Mouse (Mus musculus) MEL (cell line): Measurements from ENCODE around the gene Bbs9. TPM values are rescaled to one million over a fixed set of nuclear protein-coding genes. Genes with fewer than 3 reads are reported as not detected.

Source experiments
- DNase-seq: peaks from one replicate; pipeline ENCODE4 v3.0.0; 2011; ENCODE audit warnings: low read depth, low spot score
- H3K27ac ChIP-seq: 2 replicates; pipeline ENCODE4 v1.5.1; 2012; ENCODE audit warnings: low read depth, mild to moderate bottlenecking, control low read depth, low read length, moderate library complexity; ENCODE audit not compliant: control insufficient read depth
- H3K27me3 ChIP-seq, 2 experiments: fragments of 150-350 bp in 1 of 2; sonication (generic) in 1 of 2; 2 replicates each; pipeline ENCODE4 v1.6.1; 2012; ENCODE audit warnings: low read length in 2 of 2, mild to moderate bottlenecking in 2 of 2, improper control_type of control experiment in 1 of 2, moderate library complexity in 1 of 2; ENCODE audit not compliant: insufficient read depth in 2 of 2, control insufficient read depth in 1 of 2
- H3K36me3 ChIP-seq, 2 experiments: 2 replicates each; pipeline ENCODE4 v1.6.1; 2012 to 2014; ENCODE audit warnings: low read length in 2 of 2, improper control_type of control experiment in 1 of 2, inconsistent platforms in 1 of 2, mild to moderate bottlenecking in 1 of 2; ENCODE audit not compliant: insufficient read depth in 2 of 2, control insufficient read depth in 1 of 2
- H3K4me1 ChIP-seq, 2 experiments: fragments of 150-350 bp in 1 of 2; sonication (generic) in 1 of 2; 2 replicates each; pipeline ENCODE4 v1.6.1; 2012; ENCODE audit warnings: low read length in 2 of 2, improper control_type of control experiment in 1 of 2, mild to moderate bottlenecking in 1 of 2; ENCODE audit not compliant: insufficient read depth in 2 of 2, control insufficient read depth in 1 of 2
- H3K4me3 ChIP-seq, 2 experiments: fragments of 150-350 bp in 1 of 2; sonication (generic) in 1 of 2; 2 replicates each; pipeline ENCODE4 v1.5.1; 2012; ENCODE audit warnings: low read depth in 2 of 2, low read length in 2 of 2, mild to moderate bottlenecking in 2 of 2, moderate library complexity in 2 of 2, control low read depth in 1 of 2, improper control_type of control experiment in 1 of 2; ENCODE audit not compliant: control insufficient read depth in 1 of 2, insufficient read depth in 1 of 2
- H3K79me2 ChIP-seq: 2 replicates; pipeline ENCODE4 v1.6.1; 2012; ENCODE audit warnings: mild to moderate bottlenecking, low read length, moderate library complexity; ENCODE audit not compliant: control insufficient read depth, poor library complexity, insufficient read depth
- H3K9ac ChIP-seq: 2 replicates; pipeline ENCODE4 v1.6.1; 2012; ENCODE audit warnings: low read depth, mild to moderate bottlenecking, control low read depth, low read length, moderate library complexity; ENCODE audit not compliant: control insufficient read depth, poor library complexity, severe bottlenecking
- H3K9me3 ChIP-seq: fragments of 150-350 bp; sonication (generic); replicated peaks from 2 replicates; pipeline ENCODE4 v1.6.1; 2012; ENCODE audit warnings: mild to moderate bottlenecking, low read length, improper control_type of control experiment, moderate library complexity; ENCODE audit not compliant: insufficient read depth
- CHD1 ChIP-seq: IDR thresholded peaks from 2 replicates; pipeline ENCODE4 v1.6.1; 2012; ENCODE audit warnings: low read depth, mild to moderate bottlenecking, inconsistent platforms, low read length, improper control_type of control experiment
- CHD2 ChIP-seq: IDR thresholded peaks from 2 replicates; pipeline ENCODE4 v1.6.1; 2011; ENCODE audit warnings: low read length, improper control_type of control experiment
- CTCF ChIP-seq, 3 experiments: IDR thresholded peaks in 2 of 3; conservative IDR thresholded peaks in 1 of 3; 2 replicates each; pipeline ENCODE4 v1.5.1; 2011 to 2012; ENCODE audit warnings: low read length in 3 of 3, low read depth in 2 of 3, mild to moderate bottlenecking in 2 of 3, improper control_type of control experiment in 1 of 3, inconsistent platforms in 1 of 3, mixed read lengths in 1 of 3, moderate library complexity in 1 of 3; ENCODE audit not compliant: control insufficient read depth in 1 of 3, insufficient read depth in 1 of 3, poor library complexity in 1 of 3, severe bottlenecking in 1 of 3
- E2F4 ChIP-seq: IDR thresholded peaks from 2 replicates; pipeline ENCODE4 v1.6.1; 2011; ENCODE audit warnings: low read depth, low read length, improper control_type of control experiment, borderline replicate concordance
- ELF1 ChIP-seq: IDR thresholded peaks from 2 replicates; pipeline ENCODE4 v1.6.1; 2014; ENCODE audit warnings: low read depth, mild to moderate bottlenecking, inconsistent platforms, low read length, improper control_type of control experiment, moderate library complexity
- EP300 ChIP-seq, 2 experiments: IDR thresholded peaks; 2 replicates each; pipeline ENCODE4 v1.6.1; 2011; ENCODE audit warnings: improper control_type of control experiment in 2 of 2, low read length in 2 of 2, low read depth in 1 of 2, mild to moderate bottlenecking in 1 of 2
- GATA1 ChIP-seq: IDR thresholded peaks from 2 replicates; pipeline ENCODE4 v1.6.1; 2011; ENCODE audit warnings: low read depth, low read length, improper control_type of control experiment
- JUND ChIP-seq: IDR thresholded peaks from 2 replicates; pipeline ENCODE4 v1.6.1; 2011; ENCODE audit warnings: low read depth, mild to moderate bottlenecking, improper control_type of control experiment, low read length
- KAT2A ChIP-seq: conservative IDR thresholded peaks from 2 replicates; pipeline ENCODE4 v1.6.1; 2012; ENCODE audit warnings: low read depth, low read length, improper control_type of control experiment, inconsistent platforms
- MAFK ChIP-seq: IDR thresholded peaks from 2 replicates; pipeline ENCODE4 v1.6.1; 2011; ENCODE audit warnings: low read depth, mild to moderate bottlenecking, low read length, improper control_type of control experiment, borderline replicate concordance
- MAX ChIP-seq: IDR thresholded peaks from 2 replicates; pipeline ENCODE4 v1.6.1; 2011; ENCODE audit warnings: low read length, improper control_type of control experiment
- MEF2A ChIP-seq: IDR thresholded peaks from 2 replicates; pipeline ENCODE4 v1.6.1; 2014; ENCODE audit warnings: low read depth, mild to moderate bottlenecking, inconsistent platforms, low read length, improper control_type of control experiment; ENCODE audit not compliant: poor library complexity, insufficient replicate concordance, severe bottlenecking; ENCODE audit errors: extremely low read depth
- MXI1 ChIP-seq: IDR thresholded peaks from 2 replicates; pipeline ENCODE4 v1.6.1; 2011; ENCODE audit warnings: mild to moderate bottlenecking, low read depth, low read length, improper control_type of control experiment
- MYC ChIP-seq: IDR thresholded peaks from 2 replicates; pipeline ENCODE4 v1.6.1; 2011; ENCODE audit warnings: low read depth, mild to moderate bottlenecking, low read length, improper control_type of control experiment, moderate library complexity
- NELFE ChIP-seq: IDR thresholded peaks from 2 replicates; pipeline ENCODE4 v1.6.1; 2011; ENCODE audit warnings: low read depth, low read length, improper control_type of control experiment
- NRF1 ChIP-seq: IDR thresholded peaks from 2 replicates; pipeline ENCODE4 v1.6.1; 2014; ENCODE audit warnings: low read depth, mild to moderate bottlenecking, inconsistent platforms, low read length, improper control_type of control experiment, moderate library complexity; ENCODE audit not compliant: poor library complexity, insufficient read depth, severe bottlenecking
- POLR2A ChIP-seq, 2 experiments: IDR thresholded peaks; 2 replicates each; pipeline ENCODE4 v1.6.1; 2011 to 2012; ENCODE audit warnings: low read length in 2 of 2, mild to moderate bottlenecking in 2 of 2, control low read depth in 1 of 2, improper control_type of control experiment in 1 of 2, low read depth in 1 of 2, moderate library complexity in 1 of 2; ENCODE audit not compliant: control insufficient read depth in 1 of 2, insufficient read depth in 1 of 2, poor library complexity in 1 of 2
- POLR2AphosphoS2 ChIP-seq: IDR thresholded peaks from 2 replicates; pipeline ENCODE4 v1.6.1; 2011; ENCODE audit warnings: low read length, improper control_type of control experiment
- POLR2AphosphoS5 ChIP-seq: IDR thresholded peaks from 2 replicates; pipeline ENCODE4 v1.6.1; 2012; ENCODE audit warnings: low read depth, borderline replicate concordance, mild to moderate bottlenecking, inconsistent platforms, low read length, moderate library complexity, mixed read lengths
- SIN3A ChIP-seq: IDR thresholded peaks from 2 replicates; pipeline ENCODE4 v1.6.1; 2012; ENCODE audit warnings: low read length, improper control_type of control experiment, inconsistent platforms
- SMC3 ChIP-seq: IDR thresholded peaks from 2 replicates; pipeline ENCODE4 v1.6.1; 2011; ENCODE audit warnings: low read depth, low read length, improper control_type of control experiment
- TAL1 ChIP-seq: IDR thresholded peaks from 2 replicates; pipeline ENCODE4 v1.6.1; 2012; ENCODE audit warnings: mild to moderate bottlenecking, inconsistent platforms, low read length, moderate library complexity, mixed read lengths
- TBP ChIP-seq: IDR thresholded peaks from 2 replicates; pipeline ENCODE4 v1.8.0; 2011; ENCODE audit warnings: low read depth, low read length, improper control_type of control experiment
- TCF12 ChIP-seq: IDR thresholded peaks from 2 replicates; pipeline ENCODE4 v1.6.1; 2014; ENCODE audit warnings: low read depth, mild to moderate bottlenecking, inconsistent platforms, low read length, improper control_type of control experiment, moderate library complexity
- UBTF ChIP-seq: IDR thresholded peaks from 2 replicates; pipeline ENCODE4 v1.6.1; 2012; ENCODE audit warnings: low read depth, mild to moderate bottlenecking, inconsistent platforms, low read length, improper control_type of control experiment, moderate library complexity, borderline replicate concordance; ENCODE audit not compliant: insufficient read depth
- USF1 ChIP-seq: IDR thresholded peaks from 2 replicates; pipeline ENCODE4 v1.6.1; 2014; ENCODE audit warnings: low read depth, mild to moderate bottlenecking, inconsistent platforms, low read length, improper control_type of control experiment, moderate library complexity
- ZC3H11A ChIP-seq: IDR thresholded peaks from 2 replicates; pipeline ENCODE4 v1.6.1; 2012; ENCODE audit warnings: low read depth, mild to moderate bottlenecking, inconsistent platforms, low read length, improper control_type of control experiment
- ZKSCAN1 ChIP-seq: IDR thresholded peaks from 2 replicates; pipeline ENCODE4 v1.6.1; 2012; ENCODE audit warnings: low read depth, mild to moderate bottlenecking, inconsistent platforms, low read length, improper control_type of control experiment, moderate library complexity
- ZNF384 ChIP-seq: IDR thresholded peaks from 2 replicates; pipeline ENCODE4 v1.6.1; 2012; ENCODE audit warnings: low read depth, mild to moderate bottlenecking, inconsistent platforms, low read length, improper control_type of control experiment
- polyA plus RNA-seq, 2 experiments: library from polyadenylated mRNA; stranded (reverse) in 1 of 2; unstranded in 1 of 2; fragments of >175 nt in 1 of 2; fragments of >200 nt in 1 of 2; gene quantifications; 2 replicates each; pipeline versions ENCODE4 v1.2.1 to v1.2.4; 2012; ENCODE audit warnings: low replicate concordance in 2 of 2, low read depth in 1 of 2; ENCODE audit not compliant: insufficient read length in 2 of 2, insufficient read depth in 1 of 2, missing spikeins in 1 of 2
- total RNA-seq: library from RNA; depleted of rRNA; stranded (reverse); fragments of 300-350 nt; gene quantifications from 2 replicates; pipeline ENCODE4 v1.2.3, GENCODE M21; 2012

Bbs9 gene
- total and polyA plus RNA-seq, 3 experiments = 18.5 to 19.5 TPM; not detected in 1

DNA sequence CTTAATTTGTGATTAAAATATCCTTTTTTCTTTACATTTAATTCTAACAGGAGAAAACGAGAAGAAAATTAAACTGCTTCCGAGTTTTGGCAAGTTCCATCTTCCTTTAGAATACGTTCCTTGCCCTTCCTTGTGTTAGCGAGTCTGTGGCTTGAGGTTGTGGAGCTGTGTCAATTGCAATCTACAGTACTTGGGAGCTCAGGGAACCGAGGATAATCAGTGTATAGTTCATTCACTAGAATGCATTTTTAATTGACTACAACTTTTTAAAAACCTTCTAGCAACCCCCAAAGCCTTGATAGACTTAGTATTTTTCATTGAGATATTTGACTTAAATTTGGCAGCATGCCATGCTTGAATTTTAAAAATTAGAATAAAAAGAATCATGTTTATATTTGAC is 68.0 kb downstream of the Bbs9 start:
- TF ChIP-seq JUND (no peak), SMC3 (no peak), SIN3A (no peak), ZNF384 (no peak), MAX (no peak), MYC (no peak), ZKSCAN1 (no peak), EP300 (IDR thresholded peaks at IDR 0.05; ENCODE audit: low read depth in 1 of 2, low read length in 2 of 2) (no peak), KAT2A (no peak), UBTF (no peak), CTCF (IDR thresholded peaks at IDR 0.05 in 2 of 3, conservative IDR thresholded peaks at IDR 0.05 in 1 of 3; ENCODE audit: control insufficient read depth in 1 of 3, insufficient read depth in 1 of 3, low read depth in 2 of 3, low read length in 3 of 3, poor library complexity in 1 of 3, severe bottlenecking in 1 of 3) (no peak)
- TF ChIP-seq, all 39 proteins: peak for 0
- H3K4me3 ChIP-seq = no peak overlapping the region
- no peaks in the 10 kb centered on the region for H3K9me3 ChIP-seq
- H3K79me2 ChIP-seq = no peaks in the 10 kb centered on the region
- no peaks in the 10 kb centered on the region for H3K27me3 ChIP-seq
- no peak for DNase-seq
- H3K27ac ChIP-seq = no peak overlapping the region
- no peak overlapping the region for H3K9ac ChIP-seq
- H3K4me1 ChIP-seq = peaks cover 2 to 3% of the 10 kb centered on the region in 2 experiments; a peak in 2 of 4 replicates
- peaks cover 0 to 5% of the 10 kb centered on the region in 2 experiments; a peak in 2 of 4 replicates for H3K36me3 ChIP-seq

DNA sequence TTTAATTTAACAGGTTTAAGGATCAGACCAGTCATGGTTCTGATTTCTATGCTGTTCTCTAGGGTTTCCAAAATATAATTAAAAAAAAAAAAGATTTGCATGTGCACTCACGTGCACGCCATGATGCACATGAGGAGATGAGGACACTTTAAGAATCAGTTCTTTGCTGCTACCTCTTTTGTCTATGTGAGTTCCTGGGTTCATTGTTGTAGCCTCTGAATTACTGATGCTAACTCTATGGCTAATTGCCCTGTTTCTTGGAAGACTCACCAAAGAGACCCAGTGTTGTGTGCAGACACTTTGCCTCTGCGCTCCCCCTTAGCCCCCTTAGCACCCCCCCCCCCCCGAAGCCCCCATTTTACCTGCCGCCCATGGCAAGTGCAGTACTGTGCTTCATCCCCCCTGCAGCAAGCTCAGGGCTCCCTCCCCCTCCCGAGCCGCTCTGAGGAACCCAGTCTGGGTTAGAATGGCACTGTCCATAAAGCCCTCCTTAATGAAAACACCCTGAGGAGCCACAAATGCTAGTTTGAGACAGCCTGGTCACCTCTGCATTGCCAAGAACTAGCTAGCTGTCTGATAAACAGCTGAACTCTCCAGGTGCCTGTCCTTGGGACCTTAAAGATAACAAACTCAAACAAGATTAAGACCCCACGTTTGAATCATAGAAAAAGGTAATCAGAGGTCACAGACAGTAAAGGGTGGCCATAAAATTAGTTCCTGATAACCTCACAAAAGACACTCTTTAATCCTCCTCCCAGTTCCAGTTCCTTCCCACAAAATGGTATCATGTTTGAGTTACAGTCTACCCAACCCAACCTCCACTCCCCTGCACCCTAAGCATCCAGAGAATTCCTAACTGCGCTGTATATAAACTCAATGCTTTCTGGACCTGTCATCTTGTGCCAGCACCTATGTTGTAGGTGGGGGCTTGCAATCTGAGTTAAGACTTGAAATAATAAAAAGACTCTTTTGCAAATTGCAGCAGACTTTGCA is 69.1 kb downstream of the Bbs9 start:
- H3K79me2 ChIP-seq = no peaks in the 10 kb centered on the region
- no peaks in the 10 kb centered on the region for H3K27me3 ChIP-seq
- DNase-seq = peak; percentile 45
- peaks cover 0 to 5% of the 10 kb centered on the region in 2 experiments; a peak in 2 of 4 replicates for H3K36me3 ChIP-seq
- H3K4me1 ChIP-seq = peaks cover 2 to 3% of the 10 kb centered on the region in 2 experiments; a peak in 1 of 4 replicates
- no peak overlapping the region for H3K4me3 ChIP-seq
- no peak overlapping the region for H3K9ac ChIP-seq
- no peaks in the 10 kb centered on the region for H3K9me3 ChIP-seq
- H3K27ac ChIP-seq = no peak overlapping the region
- TF ChIP-seq TCF12 (peak; percentile 84), CHD1 (no peak), JUND (no peak), MAX (no peak), EP300 (IDR thresholded peaks at IDR 0.05; ENCODE audit: low read depth in 1 of 2, low read length in 2 of 2) (peak; percentile 75 to 79), UBTF (no peak), POLR2A (IDR thresholded peaks at IDR 0.05; ENCODE audit: control insufficient read depth in 1 of 2, insufficient read depth in 1 of 2, low read depth in 1 of 2, low read length in 2 of 2, poor library complexity in 1 of 2) (no peak), USF1 (no peak), MXI1 (no peak), SIN3A (no peak), E2F4 (no peak), NRF1 (no peak), CHD2 (no peak), MAFK (no peak), ELF1 (no peak), ZC3H11A (no peak), NELFE (no peak), POLR2AphosphoS5 (no peak), GATA1 (peak; percentile 80), MEF2A (no peak), POLR2AphosphoS2 (no peak), KAT2A (no peak), TAL1 (peak; percentile 52), TBP (no peak)
